Mouse (Mus musculus) small intestine, adult 2 months (tissue): ENCODE data around the gene Zbtb25. TPM values are rescaled to one million over a fixed set of nuclear protein-coding genes. Genes with fewer than 3 reads are reported as not detected.
A peak's percentile ranks its signal among the peaks of the same experiment; 100 is the strongest.

Experiments
- H3K27ac ChIP-seq: fragments of 200-500 bp; 2 replicates; pipeline ENCODE4 v1.5.1; 2012; ENCODE audit warnings: low read depth, low read length, control low read depth, inconsistent platforms; ENCODE audit not compliant: insufficient read depth
- H3K27me3 ChIP-seq: fragments of 200-500 bp; 2 replicates; pipeline ENCODE4 v1.6.1; 2012; ENCODE audit warnings: mild to moderate bottlenecking, moderate library complexity, low read length, inconsistent platforms; ENCODE audit not compliant: control insufficient read depth, insufficient read depth
- H3K36me3 ChIP-seq: fragments of 200-500 bp; 2 replicates; pipeline ENCODE4 v1.6.1; 2012; ENCODE audit warnings: mild to moderate bottlenecking, low read length, control low read depth, inconsistent platforms; ENCODE audit not compliant: control insufficient read depth, insufficient read depth
- H3K4me1 ChIP-seq: fragments of 200-500 bp; 2 replicates; pipeline ENCODE4 v1.6.1; 2012; ENCODE audit warnings: low read length, inconsistent platforms, mixed read lengths; ENCODE audit not compliant: control insufficient read depth, insufficient read depth, insufficient read length
- H3K4me3 ChIP-seq: fragments of 200-500 bp; 2 replicates; pipeline ENCODE4 v1.5.1; 2012; ENCODE audit warnings: low read depth, mild to moderate bottlenecking, control low read depth, inconsistent platforms, low read length, moderate library complexity
- CTCF ChIP-seq: fragments of 200-500 bp; IDR thresholded peaks from 2 replicates; pipeline ENCODE4 v1.5.1; 2012; ENCODE audit warnings: low read depth, mild to moderate bottlenecking, control low read depth, inconsistent platforms, low read length, moderate library complexity, mixed read lengths; ENCODE audit not compliant: insufficient replicate concordance, insufficient read length; ENCODE audit errors: extremely low read depth
- POLR2A ChIP-seq: fragments of 200-500 bp; IDR thresholded peaks from 2 replicates; pipeline ENCODE4 v1.6.1; 2012; ENCODE audit warnings: low read depth, mild to moderate bottlenecking, control low read depth, inconsistent platforms, low read length, moderate library complexity
- WGBS: fragments of 180-500 bp; shearing (Covaris S2); methylation state at CpG from one replicate; pipeline ENCODE4 v1.1.7; 2018; 5-methylcytosine and 5-hydroxymethylcytosine counted together
- polyA plus RNA-seq: library from polyadenylated mRNA; depleted of rRNA; stranded (reverse); fragments of >200 nt; gene quantifications from 2 replicates; pipeline ENCODE4 v1.2.3, GENCODE M21; 2012

Gene Zbtb25
- polyA plus RNA-seq, 1 experiment, result 2.2 TPM

DNA sequence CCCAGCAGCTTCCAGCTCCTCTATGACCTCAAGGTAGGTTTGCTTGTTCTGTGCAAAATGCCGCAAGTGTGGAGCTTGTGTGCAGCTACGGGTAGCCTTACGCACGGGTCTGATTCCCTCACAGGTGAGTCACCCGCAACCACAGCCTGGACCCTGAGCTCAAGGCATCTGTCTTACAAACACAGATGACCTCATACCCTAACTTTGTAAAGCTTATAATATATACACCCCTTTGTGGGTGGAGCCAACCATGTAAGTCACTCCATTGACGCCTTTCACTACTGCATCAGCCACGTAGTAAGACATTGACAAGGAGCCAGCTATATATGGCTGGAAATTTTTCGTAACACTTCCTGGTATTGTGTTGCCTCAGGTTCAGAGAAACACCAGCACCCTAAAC is 57.5 kb downstream of the Zbtb25 start:
- H3K4me3 ChIP-seq, result no peak overlapping the region
- peaks cover 16% of the 10 kb centered on the region for H3K36me3 ChIP-seq

DNA sequence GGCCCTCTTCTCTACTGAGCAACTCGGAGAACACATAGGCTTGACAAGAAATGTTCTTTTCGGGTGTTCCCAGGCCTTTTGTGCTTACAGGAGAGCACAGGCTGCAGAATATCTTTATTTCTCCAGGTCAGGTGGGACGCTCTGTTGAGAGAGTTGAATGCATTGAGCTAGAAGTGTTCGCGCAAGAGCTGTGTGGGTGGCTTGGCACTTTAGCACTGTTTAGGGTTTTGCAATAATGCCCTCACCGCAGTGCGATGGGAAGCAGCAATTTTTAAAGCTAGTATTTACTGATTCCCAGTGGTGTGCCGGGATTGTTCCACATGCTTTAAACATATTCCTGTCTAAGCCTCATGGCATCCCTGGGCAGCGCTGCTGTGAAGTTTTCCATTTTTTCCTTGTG is 58.2 kb downstream of the Zbtb25 start:
- Histone ChIP-seq H3K27ac (no peak overlapping the region), H3K4me3 (no peak overlapping the region), H3K4me1 (peaks cover 3% of the 10 kb centered on the region; the same call in 1 of the 2 replicates), H3K27me3 (no peaks in the 10 kb centered on the region), H3K36me3 (peaks cover 20% of the 10 kb centered on the region)
- TF ChIP-seq POLR2A (no peak), CTCF (no peak)
- WGBS, result 92% methylated on average over 9 of the region's 9 CpGs

More for the DNA sequence above, 57.5 kb downstream of the Zbtb25 start:
- 63% methylated on average over 8 of the region's 8 CpGs for WGBS
- Histone ChIP-seq H3K27ac (no peak overlapping the region), H3K4me1 (peaks cover 3% of the 10 kb centered on the region), H3K27me3 (no peaks in the 10 kb centered on the region)
- no peak for TF ChIP-seq CTCF
- no peak for TF ChIP-seq POLR2A

DNA sequence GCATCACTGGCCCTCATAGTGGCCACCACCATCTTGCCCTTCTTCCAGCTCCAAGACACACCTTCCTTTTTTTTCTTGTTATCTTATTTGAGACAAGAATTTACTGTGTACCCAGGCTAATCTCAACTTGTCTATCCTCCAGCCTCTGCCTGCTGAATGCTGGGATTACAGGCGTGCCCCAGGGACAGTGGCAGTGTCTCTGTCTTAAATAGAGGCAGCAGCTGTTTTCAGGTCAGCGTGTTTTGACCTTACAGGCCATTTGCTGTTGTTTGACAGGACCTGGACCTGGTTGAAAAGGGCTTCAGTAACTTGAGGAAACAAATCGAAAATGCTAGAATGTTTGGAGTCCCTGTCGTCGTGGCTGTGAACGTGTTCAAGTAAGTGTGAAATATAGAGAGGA is 58.8 kb downstream of the Zbtb25 start:
- H3K4me1 ChIP-seq, result peaks cover 3% of the 10 kb centered on the region; the same call in 1 of the 2 replicates
- H3K27me3 ChIP-seq, result no peaks in the 10 kb centered on the region
- H3K4me3 ChIP-seq, result no peak overlapping the region
- peaks cover 22% of the 10 kb centered on the region for H3K36me3 ChIP-seq
- no peak for TF ChIP-seq CTCF
- no peak for TF ChIP-seq POLR2A
- H3K27ac ChIP-seq, result no peak overlapping the region
- 79% methylated on average over 6 of the region's 6 CpGs for WGBS

DNA sequence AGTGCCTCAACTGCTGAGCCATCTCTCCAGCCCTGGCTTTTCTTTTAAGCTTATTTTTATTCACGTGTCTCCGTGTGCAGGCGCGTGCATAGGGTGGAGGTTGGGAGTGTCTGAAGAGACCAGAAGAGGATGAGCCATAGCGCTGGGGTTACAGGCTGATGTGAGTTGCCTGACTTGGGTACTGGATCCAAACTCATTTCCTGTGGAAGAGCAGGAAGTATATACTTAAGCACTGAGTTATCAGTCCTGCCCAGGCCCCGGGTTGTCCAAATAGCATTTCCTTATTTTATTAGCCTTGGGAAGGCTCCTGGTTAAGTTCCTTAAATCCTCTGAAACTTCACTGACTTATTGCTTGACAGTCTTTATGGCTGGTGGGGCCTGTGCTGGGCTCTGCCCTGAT is 59.4 kb downstream of the Zbtb25 start:
- no peaks in the 10 kb centered on the region for H3K27me3 ChIP-seq
- no peak overlapping the region for H3K4me3 ChIP-seq
- no peak for TF ChIP-seq POLR2A
- no peak for TF ChIP-seq CTCF
- peaks cover 22% of the 10 kb centered on the region for H3K36me3 ChIP-seq
- peaks cover 3% of the 10 kb centered on the region; the same call in 1 of the 2 replicates for H3K4me1 ChIP-seq
- 75% methylated on average over 6 of the region's 6 CpGs for WGBS
- H3K27ac ChIP-seq, result no peak overlapping the region

DNA sequence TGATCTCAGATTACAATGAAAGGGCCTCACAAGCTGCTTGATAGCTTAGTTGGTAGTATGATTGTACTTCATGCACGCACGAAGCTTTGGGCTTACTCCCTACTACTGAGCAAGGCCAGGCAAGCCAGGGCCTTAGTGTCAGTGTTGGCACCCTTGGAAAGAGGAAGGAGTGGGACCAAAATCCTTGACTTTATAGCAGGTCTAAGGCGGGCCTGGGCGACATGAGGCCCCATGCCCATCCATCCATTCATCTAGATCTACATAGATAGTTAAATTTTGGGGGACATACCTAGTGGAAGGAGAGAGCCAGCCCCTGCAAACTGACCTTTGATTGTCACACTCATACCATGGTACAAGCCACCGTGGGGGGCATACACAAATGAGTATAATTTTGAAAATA is 61.0 kb downstream of the Zbtb25 start:
- no peak for TF ChIP-seq POLR2A
- TF ChIP-seq CTCF, result no peak
- H3K4me1 ChIP-seq, result peaks cover 3% of the 10 kb centered on the region; the same call in 1 of the 2 replicates
- WGBS, result 86% methylated on average over 5 of the region's 5 CpGs
- H3K4me3 ChIP-seq, result no peak overlapping the region
- H3K27me3 ChIP-seq, result no peaks in the 10 kb centered on the region
- H3K27ac ChIP-seq, result peak overlapping the region; percentile 77
- H3K36me3 ChIP-seq, result peaks cover 22% of the 10 kb centered on the region

DNA sequence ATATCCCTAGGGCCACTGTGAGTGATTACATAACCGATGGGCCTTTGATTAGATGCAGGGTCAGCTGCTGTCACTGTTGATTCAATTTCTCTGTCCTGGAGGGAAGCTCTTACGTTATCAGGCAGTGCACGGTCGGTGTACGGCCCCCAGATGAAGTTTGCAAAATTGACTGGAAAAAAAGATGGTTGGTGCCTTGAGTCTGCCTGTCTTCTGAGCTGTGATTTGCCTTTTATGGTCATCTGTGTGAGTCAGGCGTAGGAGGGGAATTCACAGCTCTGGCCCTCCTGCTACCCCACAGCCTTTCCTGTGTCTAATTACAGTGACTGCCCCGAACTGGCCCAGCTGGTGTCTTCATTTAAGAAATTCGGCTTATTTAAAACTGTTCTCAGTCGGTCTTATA is 61.4 kb downstream of the Zbtb25 start:
- Histone ChIP-seq H3K4me3 (no peak overlapping the region), H3K27me3 (no peaks in the 10 kb centered on the region), H3K36me3 (peaks cover 22% of the 10 kb centered on the region), H3K4me1 (peaks cover 3% of the 10 kb centered on the region; the same call in 1 of the 2 replicates), H3K27ac (peak overlapping the region; percentile 5)
- TF ChIP-seq CTCF, result no peak
- TF ChIP-seq POLR2A, result no peak
- 69% methylated on average over 9 of the region's 9 CpGs for WGBS

DNA sequence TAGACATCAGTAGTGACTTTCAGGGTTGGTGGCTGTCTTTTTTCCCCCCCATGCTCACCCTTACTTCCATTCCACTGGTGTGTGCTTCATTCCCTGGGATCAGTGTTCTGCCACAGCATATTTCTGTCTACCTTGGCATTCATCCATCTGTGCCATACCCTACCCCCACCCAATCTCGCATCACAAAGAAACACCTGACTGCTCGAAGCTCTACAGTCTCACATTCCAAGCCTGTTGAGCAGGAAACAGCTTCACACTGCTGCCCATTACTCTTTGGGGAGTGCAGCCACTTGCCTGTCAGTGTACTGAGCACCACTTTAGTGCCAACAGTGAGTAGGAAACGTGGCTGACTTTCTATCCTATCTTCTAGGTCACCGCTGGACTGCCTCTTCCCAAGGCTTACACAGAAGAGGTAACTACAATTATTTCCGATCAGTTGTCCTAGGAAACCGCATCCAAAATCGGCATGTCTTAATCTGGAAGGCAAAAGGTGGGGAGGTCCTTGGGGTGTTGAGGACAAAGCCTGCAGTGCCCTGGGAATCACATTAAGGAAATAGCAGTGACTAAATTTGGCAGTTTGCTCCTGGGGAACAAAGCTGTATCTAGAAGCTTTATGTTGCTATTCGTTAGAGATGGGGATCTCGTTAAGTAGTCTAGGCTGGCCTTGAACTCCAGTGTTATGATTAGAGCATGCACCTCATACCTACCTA is 62.4 kb downstream of the Zbtb25 start:
- Histone ChIP-seq H3K4me1 (peaks cover 3% of the 10 kb centered on the region; the same call in 1 of the 2 replicates), H3K27me3 (no peaks in the 10 kb centered on the region), H3K27ac (peak overlapping the region; percentile 2; the same call in 1 of the 2 replicates), H3K4me3 (no peak overlapping the region), H3K36me3 (peaks cover 22% of the 10 kb centered on the region)
- WGBS, result 85% methylated on average over 9 of the region's 9 CpGs
- TF ChIP-seq CTCF, result no peak
- no peak for TF ChIP-seq POLR2A
